In the genomic region with DNA sequence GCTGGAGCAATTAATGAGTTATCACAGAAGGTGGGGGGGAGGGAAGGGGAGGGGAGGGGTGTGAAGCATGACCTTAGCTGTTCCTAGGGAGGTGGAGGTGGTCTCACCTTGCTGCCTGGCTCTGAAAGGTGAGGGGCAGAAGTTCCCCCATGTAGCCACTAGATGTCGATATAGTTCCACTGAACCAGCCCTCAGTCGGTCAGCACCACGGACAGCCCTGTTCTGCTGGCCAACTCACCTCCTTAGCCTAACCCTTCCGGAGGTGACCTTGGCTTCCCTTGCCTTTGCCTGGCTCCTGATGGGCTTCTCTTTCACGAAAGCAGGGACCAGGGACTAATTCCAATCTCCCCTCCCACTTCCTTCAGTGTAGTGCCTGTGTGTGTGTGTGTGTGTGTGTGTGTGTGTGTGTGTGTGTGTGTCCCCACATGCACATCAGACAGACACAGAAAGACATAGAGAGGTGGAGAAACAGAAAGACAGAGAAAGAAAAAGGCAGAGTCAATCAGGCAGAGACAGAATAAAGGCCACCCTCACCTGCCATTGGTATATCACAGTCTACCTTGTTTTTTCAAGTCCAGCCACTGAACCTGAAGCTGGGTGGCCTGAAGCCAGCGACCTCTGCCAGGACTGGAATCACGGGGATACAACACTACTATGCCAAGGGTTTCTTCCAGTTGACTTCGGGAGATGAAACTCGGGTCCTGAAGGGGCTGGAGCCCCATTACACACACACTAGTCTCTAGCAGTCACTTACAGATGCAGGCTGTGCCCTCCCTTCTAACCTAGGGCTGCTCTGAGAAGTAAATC, we compare ENCODE assay signal across 8 mouse cellular contexts.
DNase-seq lines count a peak whose midpoint lies in the region; ATAC-seq and TF ChIP-seq lines count a peak whose summit lies in the region.

No protein-coding gene starts in this region.

- H3K4me2 ChIP-seq in kidney, embryonic 14.5 days (replicated peaks; ENCODE audit: low read depth, low read length): no peak overlapping the region
- H3K4me2 ChIP-seq in heart, postnatal 0 days (ENCODE audit: low read depth, low read length): no peak overlapping the region

- H3K9ac ChIP-seq in kidney, embryonic 14.5 days (ENCODE audit: low read depth, low read length): no peak overlapping the region
- H3K9ac ChIP-seq in heart, postnatal 0 days (replicated peaks; ENCODE audit: low read depth, low read length): no peak overlapping the region

- H3K9me3 ChIP-seq in kidney, embryonic 14.5 days (ENCODE audit: control insufficient read depth, low read length): no peaks in the 10 kb centered on the region
- H3K9me3 ChIP-seq in heart, postnatal 0 days (replicated peaks; ENCODE audit: control insufficient read depth, low read length): no peaks in the 10 kb centered on the region

- ATAC-seq in kidney, embryonic 14.5 days (ENCODE audit: low FRiP score, low TSS enrichment): no peak
- peak; percentile 83 for ATAC-seq in heart, postnatal 0 days (ENCODE audit: insufficient read depth, low read depth)
- peak; percentile 86 for ATAC-seq in megakaryocyte-erythroid progenitor cell, adult 5-6 weeks (replicated peaks; ENCODE audit: low FRiP score, low TSS enrichment, poor library complexity, severe bottlenecking)

- no peak overlapping the region for H3K4me3 ChIP-seq in kidney, embryonic 14.5 days (ENCODE audit: low read length)
- H3K4me3 ChIP-seq in heart, postnatal 0 days (ENCODE audit: low read depth, low read length): no peak overlapping the region

- WGBS in kidney, embryonic 14.5 days: 36% methylated on average over 9 of the region's 9 CpGs
- 31% methylated on average over 9 of the region's 9 CpGs for WGBS in heart, postnatal 0 days

- no peak overlapping the region for H3K27ac ChIP-seq in kidney, embryonic 14.5 days (ENCODE audit: low read depth, low read length)
- H3K27ac ChIP-seq in heart, postnatal 0 days (ENCODE audit: low read depth): no peak overlapping the region

- peak; percentile 45 for DNase-seq in kidney, adult 11 months
- DNase-seq in adrenal gland, adult 8-10 months: peak; percentile 41
- DNase-seq in embryo, embryonic 11 days: peak; percentile 70
- peak; percentile 67 for DNase-seq in heart, postnatal 0 days (ENCODE audit: low spot score)
- peak; percentile 76 for DNase-seq in kidney, postnatal 14 days
- DNase-seq in retina, postnatal 7 days (ENCODE audit: low read depth, low spot score): peak; percentile 44

- no peaks in the 10 kb centered on the region for H3K27me3 ChIP-seq in kidney, embryonic 14.5 days (ENCODE audit: control insufficient read depth, insufficient read depth, low read length)
- H3K27me3 ChIP-seq in heart, postnatal 0 days (ENCODE audit: control insufficient read depth, insufficient read depth, low read length): no peaks in the 10 kb centered on the region

- H3K4me1 ChIP-seq in kidney, embryonic 14.5 days (ENCODE audit: control insufficient read depth, insufficient read depth, low read length): no peaks in the 10 kb centered on the region
- H3K4me1 ChIP-seq in heart, postnatal 0 days (ENCODE audit: control insufficient read depth, insufficient read depth): no peaks in the 10 kb centered on the region

- no peaks in the 10 kb centered on the region for H3K36me3 ChIP-seq in kidney, embryonic 14.5 days (ENCODE audit: control insufficient read depth, insufficient read depth, low read length)
- H3K36me3 ChIP-seq in heart, postnatal 0 days (replicated peaks; ENCODE audit: control insufficient read depth, insufficient read depth, low read length): no peaks in the 10 kb centered on the region

- TF ChIP-seq EP300 in heart, postnatal 0 days (IDR thresholded peaks at IDR 0.05; ENCODE audit: low read depth): no peak

- peak; percentile 97 for TF ChIP-seq CTCF in heart, postnatal 0 days (IDR thresholded peaks at IDR 0.05; ENCODE audit: low read depth)
